Mouse (Mus musculus) E14TG2a.4 (cell line): ENCODE measurements around the gene P3h2.

Experiments used
- CTCF ChIP-seq: conservative IDR thresholded peaks from 2 replicates; pipeline ENCODE4 v1.5.1; 2014; ENCODE audit warnings: low read length
- POU5F1 ChIP-seq: IDR thresholded peaks from 2 replicates; pipeline ENCODE4 v1.6.1; 2014; ENCODE audit warnings: low read length, borderline replicate concordance

GRCm38 (mm10) chr16:25983635-25984034 is 121.9 kb downstream of the P3h2 start:
- TF ChIP-seq CTCF (peak; percentile 77), POU5F1 (no peak)
